Mouse (Mus musculus): ENCODE measurements around the gene Uevld. TPM values are rescaled to one million over a fixed set of nuclear protein-coding genes. Genes with fewer than 3 reads are reported as not detected.
"Not testable (repeated sequence)": the region's sequence is repeated elsewhere in the genome, so short reads cannot be mapped to it uniquely, and the experiment has no call there.

Uevld gene
- polyA plus RNA-seq, 2 experiments = 10.0 to 10.2 TPM

DNA sequence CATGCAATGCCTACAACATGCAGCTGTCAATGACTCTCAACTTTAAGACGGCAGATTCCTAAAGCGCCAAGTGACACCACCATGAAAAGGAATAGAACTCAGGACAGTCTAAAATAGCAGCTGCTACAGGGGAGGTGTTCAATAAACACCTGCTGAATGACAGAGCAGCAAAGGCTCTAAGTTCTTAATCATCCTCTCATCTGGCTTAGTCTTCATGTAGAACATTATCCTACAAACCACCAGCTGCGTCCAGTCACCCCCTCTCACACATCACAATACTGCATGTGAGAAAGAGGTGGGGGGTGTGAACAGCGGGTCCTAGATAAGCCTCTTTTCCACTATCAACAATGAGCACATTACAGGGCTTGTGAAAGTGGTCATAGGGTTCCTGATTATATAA lies 38.7 kb upstream of the Uevld start:
- H3K36me3 ChIP-seq (ENCODE audit: control insufficient read depth, insufficient read depth, low read length) = peaks cover 73% of the 10 kb centered on the region
- no peak for TF ChIP-seq POLR2A (IDR thresholded peaks at IDR 0.05; ENCODE audit: borderline replicate concordance, extremely low read depth, insufficient read depth, insufficient read length)
- H3K9ac ChIP-seq (ENCODE audit: low read depth, low read length, severe bottlenecking) = no peak overlapping the region
- H3K27ac ChIP-seq (replicated peaks; ENCODE audit: low read depth, low read length) = no peak overlapping the region
- no peak overlapping the region for H3K4me2 ChIP-seq (replicated peaks; ENCODE audit: low read depth, low read length, severe bottlenecking)
- H3K27me3 ChIP-seq (ENCODE audit: control insufficient read depth, insufficient read depth, low read length) = no peaks in the 10 kb centered on the region
- WGBS = 95% methylated on average over 4 of the region's 4 CpGs
- ATAC-seq (ENCODE audit: low FRiP score, low read depth) = peak; percentile 71
- peaks cover 5% of the 10 kb centered on the region; the same call in 1 of the 2 replicates for H3K4me1 ChIP-seq (ENCODE audit: control insufficient read depth, insufficient read depth, low read length)
- DNase-seq (ENCODE audit: low spot score) = no peak
- no peak overlapping the region for H3K4me3 ChIP-seq (replicated peaks; ENCODE audit: low read length)
- no peaks in the 10 kb centered on the region for H3K9me3 ChIP-seq (ENCODE audit: control insufficient read depth, low read length)

DNA sequence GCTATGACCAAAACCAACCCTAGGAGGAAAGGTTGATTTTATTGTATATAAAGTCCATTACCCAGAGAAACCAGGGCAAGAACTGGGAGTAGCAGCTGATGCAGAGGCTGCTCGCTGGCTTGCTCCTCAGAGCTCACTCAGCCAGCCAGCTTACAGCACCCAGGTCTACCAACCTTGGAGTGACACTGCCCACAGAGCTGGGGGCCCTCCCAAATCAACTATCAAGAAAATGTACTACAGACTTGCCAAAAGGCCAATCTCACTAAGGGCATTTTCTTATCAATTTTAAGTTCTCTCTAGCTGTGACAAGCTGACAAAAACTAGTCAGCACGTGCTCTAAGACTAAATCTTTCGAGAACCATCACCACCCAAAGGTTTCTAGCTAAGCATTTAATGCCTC lies 37.2 kb upstream of the Uevld start:
- DNase-seq (ENCODE audit: low spot score) (no peak), ATAC-seq (ENCODE audit: low FRiP score, low read depth) (no peak)
- Histone ChIP-seq H3K36me3 (ENCODE audit: control insufficient read depth, insufficient read depth, low read length) (peaks cover 85% of the 10 kb centered on the region), H3K4me2 (replicated peaks; ENCODE audit: low read depth, low read length, severe bottlenecking) (no peak overlapping the region), H3K27ac (replicated peaks; ENCODE audit: low read depth, low read length) (no peak overlapping the region), H3K9me3 (ENCODE audit: control insufficient read depth, low read length) (no peaks in the 10 kb centered on the region), H3K9ac (ENCODE audit: low read depth, low read length, severe bottlenecking) (no peak overlapping the region), H3K4me1 (ENCODE audit: control insufficient read depth, insufficient read depth, low read length) (no peaks in the 10 kb centered on the region), H3K27me3 (ENCODE audit: control insufficient read depth, insufficient read depth, low read length) (no peaks in the 10 kb centered on the region), H3K4me3 (replicated peaks; ENCODE audit: low read length) (no peak overlapping the region)
- WGBS = 95% methylated on average over 3 of the region's 3 CpGs
- TF ChIP-seq POLR2A (IDR thresholded peaks at IDR 0.05; ENCODE audit: borderline replicate concordance, extremely low read depth, insufficient read depth, insufficient read length) = no peak

DNA sequence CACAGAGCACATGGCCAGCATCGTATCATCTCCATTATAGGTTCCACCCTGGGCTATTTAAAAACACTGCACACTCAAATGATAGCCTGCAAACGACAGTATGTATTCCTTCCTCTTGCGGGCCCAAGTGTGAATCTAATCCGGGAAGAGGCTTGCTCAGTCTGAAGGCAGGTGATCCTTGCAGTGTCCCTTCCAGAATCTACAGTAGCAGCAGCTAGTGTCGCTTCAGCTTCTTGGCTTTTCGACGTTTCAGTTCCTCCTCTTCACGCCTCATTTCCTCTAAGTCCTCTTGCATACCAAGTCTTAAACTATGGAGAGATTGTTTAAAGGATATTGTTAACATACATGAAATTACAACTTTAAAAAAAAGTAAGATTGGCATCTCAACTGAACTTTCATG lies 34.8 kb upstream of the Uevld start:
- H3K4me1 ChIP-seq (ENCODE audit: control insufficient read depth, insufficient read depth, low read length) = no peaks in the 10 kb centered on the region
- DNase-seq (ENCODE audit: low spot score) = no peak
- H3K4me2 ChIP-seq (replicated peaks; ENCODE audit: low read depth, low read length, severe bottlenecking) = no peak overlapping the region
- WGBS = 91% methylated on average over 8 of the region's 8 CpGs
- no peaks in the 10 kb centered on the region for H3K27me3 ChIP-seq (ENCODE audit: control insufficient read depth, insufficient read depth, low read length)
- no peak overlapping the region for H3K27ac ChIP-seq (replicated peaks; ENCODE audit: low read depth, low read length)
- H3K4me3 ChIP-seq (replicated peaks; ENCODE audit: low read length) = no peak overlapping the region
- H3K36me3 ChIP-seq (ENCODE audit: control insufficient read depth, insufficient read depth, low read length) = peaks cover 80% of the 10 kb centered on the region
- TF ChIP-seq POLR2A (IDR thresholded peaks at IDR 0.05; ENCODE audit: borderline replicate concordance, extremely low read depth, insufficient read depth, insufficient read length) = no peak
- no peak for ATAC-seq (ENCODE audit: low FRiP score, low read depth)
- H3K9me3 ChIP-seq (ENCODE audit: control insufficient read depth, low read length) = no peaks in the 10 kb centered on the region
- H3K9ac ChIP-seq (ENCODE audit: low read depth, low read length, severe bottlenecking) = no peak overlapping the region

DNA sequence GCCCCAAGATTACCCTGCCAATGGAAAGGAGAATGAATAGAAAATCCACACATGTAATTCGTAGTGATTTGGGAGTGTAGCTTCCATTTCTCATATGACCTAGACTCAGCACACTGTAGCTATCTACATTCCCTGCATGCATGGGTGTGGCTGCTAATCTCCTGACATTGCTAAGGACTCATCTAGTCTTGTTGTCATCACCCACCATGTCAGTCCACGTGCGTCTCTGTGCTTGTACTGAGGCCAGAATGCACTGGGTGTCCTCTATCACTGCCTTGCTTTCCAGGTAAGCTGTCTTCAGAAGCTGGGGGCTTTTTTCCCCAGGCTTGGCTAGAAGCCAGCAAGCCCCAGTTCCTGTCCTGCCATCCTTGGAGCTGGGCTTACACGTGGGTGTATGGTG lies 31.1 kb upstream of the Uevld start:
- 80% methylated on average over 4 of the region's 4 CpGs for WGBS
- not testable (repeated sequence) for H3K4me2 ChIP-seq (replicated peaks; ENCODE audit: low read depth, low read length, severe bottlenecking); H3K9me3 ChIP-seq (ENCODE audit: control insufficient read depth, low read length); H3K4me3 ChIP-seq (replicated peaks; ENCODE audit: low read length); ATAC-seq (ENCODE audit: low FRiP score, low read depth); H3K9ac ChIP-seq (ENCODE audit: low read depth, low read length, severe bottlenecking); H3K27ac ChIP-seq (replicated peaks; ENCODE audit: low read depth, low read length); DNase-seq (ENCODE audit: low spot score); H3K27me3 ChIP-seq (ENCODE audit: control insufficient read depth, insufficient read depth, low read length)
- peaks cover 10% of the 10 kb centered on the region for H3K4me1 ChIP-seq (ENCODE audit: control insufficient read depth, insufficient read depth, low read length)
- H3K36me3 ChIP-seq (ENCODE audit: control insufficient read depth, insufficient read depth, low read length) = peaks cover 44% of the 10 kb centered on the region

DNA sequence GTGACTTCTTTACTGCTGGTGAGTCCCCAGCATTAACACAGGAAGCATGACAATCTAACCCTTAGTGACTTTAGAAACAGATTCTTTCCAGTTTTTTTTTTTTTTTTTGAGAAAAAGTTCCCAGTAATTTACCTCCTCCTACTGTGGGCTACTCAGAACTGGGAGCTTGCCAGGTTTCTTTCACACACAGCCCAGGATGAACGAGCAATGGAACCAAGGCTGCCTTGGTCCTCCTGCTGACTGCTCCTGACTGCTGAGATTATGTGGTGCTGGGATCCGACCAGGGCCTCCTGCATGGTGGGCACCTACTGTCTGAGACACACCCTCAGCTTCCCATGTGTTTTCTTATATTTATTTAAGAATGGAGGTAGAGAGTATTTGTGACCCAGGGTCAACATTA lies 28.7 kb upstream of the Uevld start:
- Histone ChIP-seq H3K36me3 (ENCODE audit: control insufficient read depth, insufficient read depth, low read length) (peaks cover 21% of the 10 kb centered on the region; the same call in 1 of the 2 replicates), H3K4me2 (replicated peaks; ENCODE audit: low read depth, low read length, severe bottlenecking) (no peak overlapping the region), H3K27ac (replicated peaks; ENCODE audit: low read depth, low read length) (0 out of 2 replicates have a peak overlapping the region, but pooled peaks have one; percentile 6), H3K9me3 (ENCODE audit: control insufficient read depth, low read length) (no peaks in the 10 kb centered on the region), H3K27me3 (ENCODE audit: control insufficient read depth, insufficient read depth, low read length) (no peaks in the 10 kb centered on the region), H3K4me1 (ENCODE audit: control insufficient read depth, insufficient read depth, low read length) (peaks cover 10% of the 10 kb centered on the region), H3K4me3 (replicated peaks; ENCODE audit: low read length) (no peak overlapping the region), H3K9ac (ENCODE audit: low read depth, low read length, severe bottlenecking) (no peak overlapping the region)
- WGBS = 37% methylated on average over 2 of the region's 2 CpGs
- ATAC-seq (ENCODE audit: low FRiP score, low read depth) (no peak), DNase-seq (ENCODE audit: low spot score) (no peak)
- TF ChIP-seq POLR2A (IDR thresholded peaks at IDR 0.05; ENCODE audit: borderline replicate concordance, extremely low read depth, insufficient read depth, insufficient read length) = no peak

DNA sequence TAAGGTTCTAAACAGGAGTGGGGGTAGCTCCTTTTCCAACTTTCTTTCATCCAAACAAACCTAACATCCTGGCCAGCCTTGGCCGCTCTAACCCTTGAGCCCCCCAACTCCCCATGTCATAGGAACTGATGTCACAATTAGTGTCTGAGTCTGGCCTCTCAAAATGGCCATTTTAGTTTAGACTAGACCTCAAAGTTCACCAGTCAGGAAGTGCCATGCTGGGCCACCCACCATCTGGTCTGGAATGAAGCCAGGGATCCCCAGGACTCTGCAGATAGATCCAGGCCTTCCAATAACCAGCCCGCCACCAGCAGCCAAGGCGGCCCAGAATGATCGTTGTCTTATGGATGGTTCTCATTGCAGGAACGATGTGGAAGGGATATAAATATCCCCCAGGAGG lies 28.3 kb upstream of the Uevld start:
- WGBS = 23% methylated on average over 5 of the region's 5 CpGs
- no peaks in the 10 kb centered on the region for H3K9me3 ChIP-seq (ENCODE audit: control insufficient read depth, low read length)
- no peaks in the 10 kb centered on the region for H3K27me3 ChIP-seq (ENCODE audit: control insufficient read depth, insufficient read depth, low read length)
- no peak overlapping the region for H3K4me3 ChIP-seq (replicated peaks; ENCODE audit: low read length)
- H3K27ac ChIP-seq (replicated peaks; ENCODE audit: low read depth, low read length) = 0 out of 2 replicates have a peak overlapping the region, but pooled peaks have one; percentile 6
- peak; percentile 22 for DNase-seq (ENCODE audit: low spot score)
- no peak for ATAC-seq (ENCODE audit: low FRiP score, low read depth)
- TF ChIP-seq POLR2A (IDR thresholded peaks at IDR 0.05; ENCODE audit: borderline replicate concordance, extremely low read depth, insufficient read depth, insufficient read length) = no peak
- peaks cover 17% of the 10 kb centered on the region; the same call in 1 of the 2 replicates for H3K36me3 ChIP-seq (ENCODE audit: control insufficient read depth, insufficient read depth, low read length)
- peaks cover 10% of the 10 kb centered on the region for H3K4me1 ChIP-seq (ENCODE audit: control insufficient read depth, insufficient read depth, low read length)
- no peak overlapping the region for H3K9ac ChIP-seq (ENCODE audit: low read depth, low read length, severe bottlenecking)
- H3K4me2 ChIP-seq (replicated peaks; ENCODE audit: low read depth, low read length, severe bottlenecking) = no peak overlapping the region
